Mouse (Mus musculus) ES-E14 (cell line): Measurements from ENCODE around the gene Ninj1. TPM values are rescaled to one million over a fixed set of nuclear protein-coding genes. Genes with fewer than 3 reads are reported as not detected.

Experiments
- DNase-seq: peaks from one replicate; pipeline ENCODE4 v3.0.0-alpha.2; 2013; ENCODE audit warnings: low read depth, low spot score
- H3K27ac ChIP-seq: 2 replicates; pipeline ENCODE4 v1.5.1; 2012; ENCODE audit warnings: low read depth, mild to moderate bottlenecking, low read length, moderate library complexity, mixed read lengths; ENCODE audit not compliant: poor library complexity, insufficient read depth, severe bottlenecking
- H3K36me3 ChIP-seq: 2 replicates; pipeline ENCODE4 v1.6.1; 2012; ENCODE audit warnings: mild to moderate bottlenecking, low read length, moderate library complexity, mixed read lengths; ENCODE audit not compliant: control insufficient read depth, poor library complexity, insufficient read depth, severe bottlenecking
- H3K4me1 ChIP-seq, 2 experiments: fragments of 150-350 bp in 1 of 2; sonication (generic) in 1 of 2; 2 replicates each; pipeline ENCODE4 v1.6.1; 2012; ENCODE audit warnings: low read length in 2 of 2, mild to moderate bottlenecking in 1 of 2, mixed read lengths in 1 of 2; ENCODE audit not compliant: control insufficient read depth in 2 of 2, insufficient read depth in 2 of 2, poor library complexity in 1 of 2
- H3K4me3 ChIP-seq, 2 experiments: fragments of 150-350 bp in 1 of 2; sonication (generic) in 1 of 2; 2 replicates each; pipeline ENCODE4 v1.5.1; 2012; ENCODE audit warnings: low read length in 2 of 2, low read depth in 1 of 2, mild to moderate bottlenecking in 1 of 2, mixed read lengths in 1 of 2; ENCODE audit not compliant: insufficient read depth in 1 of 2, poor library complexity in 1 of 2, severe bottlenecking in 1 of 2
- H3K9ac ChIP-seq: 2 replicates; pipeline ENCODE4 v1.6.1; 2012; ENCODE audit warnings: low read depth, mild to moderate bottlenecking, low read length, mixed read lengths; ENCODE audit not compliant: poor library complexity, insufficient read depth, severe bottlenecking
- H3K9me3 ChIP-seq: fragments of 150-350 bp; sonication (generic); 2 replicates; pipeline ENCODE4 v1.6.1; 2012; ENCODE audit warnings: low read depth, mild to moderate bottlenecking, low read length; ENCODE audit not compliant: control insufficient read depth, insufficient read depth
- CHD2 ChIP-seq: IDR thresholded peaks from 2 replicates; pipeline ENCODE4 v1.6.1; 2014; ENCODE audit warnings: mild to moderate bottlenecking, low read depth, low read length, inconsistent platforms
- HCFC1 ChIP-seq: IDR thresholded peaks from 2 replicates; pipeline ENCODE4 v1.6.1; 2012; ENCODE audit warnings: low read length, inconsistent platforms, borderline replicate concordance; ENCODE audit not compliant: insufficient read depth
- MAFK ChIP-seq: IDR thresholded peaks from 2 replicates; pipeline ENCODE4 v1.6.1; 2014; ENCODE audit warnings: mild to moderate bottlenecking, low read depth, low read length, inconsistent platforms; ENCODE audit not compliant: insufficient read depth
- ZC3H11A ChIP-seq: IDR thresholded peaks from 2 replicates; pipeline ENCODE4 v1.6.1; 2012; ENCODE audit warnings: low read depth, mild to moderate bottlenecking, inconsistent platforms, low read length, borderline replicate concordance
- ZNF384 ChIP-seq: IDR thresholded peaks from 2 replicates; pipeline ENCODE4 v1.6.1; 2012; ENCODE audit warnings: low read depth, low read length, inconsistent platforms
- in situ Hi-C, 2 experiments: fragments of 600-800 bp; cut with MboI; formaldehyde crosslinking; loops; one replicate each; pipeline ENCODE4 v1.15.1; 2025; ENCODE audit warnings: low sequenced_read_pairs in 2 of 2, inconsistent platforms in 1 of 2; ENCODE audit not compliant: unreplicated experiment in 2 of 2
- total RNA-seq: library from RNA; depleted of rRNA; stranded (reverse); fragments of 300-350 nt; gene quantifications from 2 replicates; pipeline ENCODE4 v1.2.3, GENCODE M21; 2012; rRNA removed

The Ninj1 gene
- total RNA-seq, 1 experiment: 20.8 TPM

GRCm38 (mm10) chr13:49242321-49243065 lies 55.2 kb downstream of the Ninj1 start:
- TF ChIP-seq ZC3H11A (no peak), MAFK (no peak), HCFC1 (no peak), CHD2 (no peak), ZNF384 (no peak)
- Histone ChIP-seq H3K4me3 (no peak overlapping the region), H3K4me1 (peaks cover 0 to 2% of the 10 kb centered on the region in 2 experiments; a peak in 1 of 4 replicates), H3K9me3 (no peaks in the 10 kb centered on the region), H3K9ac (no peak overlapping the region), H3K27ac (no peak overlapping the region), H3K36me3 (no peaks in the 10 kb centered on the region)
- DNase-seq: no peak
- in situ Hi-C loops: no loop called here

- H3K9me3 ChIP-seq: no peaks in the 10 kb centered on the region
- H3K9ac ChIP-seq: no peak overlapping the region
- in situ Hi-C loops: no loop called here
- TF ChIP-seq HCFC1 (no peak), MAFK (no peak), ZNF384 (no peak), CHD2 (no peak), ZC3H11A (no peak)
- H3K27ac ChIP-seq: no peak overlapping the region
- DNase-seq: no peak
- H3K4me1 ChIP-seq: peaks cover 0 to 4% of the 10 kb centered on the region in 2 experiments; a peak in 2 of 4 replicates
- H3K4me3 ChIP-seq: no peak overlapping the region
- H3K36me3 ChIP-seq: no peaks in the 10 kb centered on the region
Measured at GRCm38 (mm10) chr13:49243492-49243891, 56.2 kb downstream of the Ninj1 start.

- Histone ChIP-seq H3K4me3 (no peak overlapping the region), H3K9me3 (no peaks in the 10 kb centered on the region), H3K4me1 (peaks cover 0 to 9% of the 10 kb centered on the region in 2 experiments; a peak in 2 of 4 replicates), H3K27ac (no peak overlapping the region), H3K9ac (no peak overlapping the region), H3K36me3 (no peaks in the 10 kb centered on the region)
- TF ChIP-seq CHD2: no peak
- TF ChIP-seq ZNF384: no peak
- no peak for TF ChIP-seq HCFC1
- no peak for TF ChIP-seq MAFK
- TF ChIP-seq ZC3H11A: no peak
- no peak for DNase-seq
- in situ Hi-C loops: no loop called here
Measured at GRCm38 (mm10) chr13:49245251-49245650, 58.0 kb downstream of the Ninj1 start.

Other genes with a start within 250 kb of the Ninj1 start
- gene Fam120a, start 219.5 kb upstream of the Ninj1 start, total RNA-seq: 111 and 135 TPM in 2 replicates
- 1.6 TPM in 2 replicates for gene Wnk2, start 39.5 kb upstream of the Ninj1 start, total RNA-seq
- 16.9 and 20.5 TPM in 2 replicates for gene Card19, start 28.6 kb downstream of the Ninj1 start, total RNA-seq
- gene Susd3, start 61.2 kb downstream of the Ninj1 start, total RNA-seq: 0.95 and 1.3 TPM in 2 replicates
- 1.5 and 6.2 TPM in 2 replicates for gene Fgd3, start 132.8 kb downstream of the Ninj1 start, total RNA-seq
- gene Bicd2, start 154.1 kb downstream of the Ninj1 start, total RNA-seq: 18.2 and 25.5 TPM in 2 replicates
- 12.1 and 16.9 TPM in 2 replicates for gene Ippk, start 233.8 kb downstream of the Ninj1 start, total RNA-seq